Mouse (Mus musculus) mouse embryonic stem cell (cell line): ENCODE results near the gene 1520401A03Rik.

ENCODE experiments used
- in situ Hi-C, 2 experiments: fragments of 300-500 bp; cut with MboI; formaldehyde crosslinking; loops; 1 replicate in 1 of 2; 3 replicates in 1 of 2; pipeline ENCODE4 v1.14.3; 2019 to 2020; ENCODE audit warnings: low sequenced_read_pairs in 2 of 2, low pct_unique_long_range_greater_than_20kb in 1 of 2, mixed read lengths in 1 of 2; ENCODE audit not compliant: unreplicated experiment in 1 of 2

1520401A03Rik gene

GRCm38 (mm10) chr17:23677236-23677679 lies 45.3 kb downstream of the 1520401A03Rik start, which contains the start of gene Tnfrsf12a:
Tnfrsf12a (minus strand) TSS chr17:23677468.
- in situ Hi-C loops, result no loop called here

GRCm38 (mm10) chr17:23676473-23677031 lies 46.0 kb downstream of the 1520401A03Rik start:
- in situ Hi-C loops, result no loop called here

- in situ Hi-C loops, result no loop called here
Observed at GRCm38 (mm10) chr17:23675564-23676281, 46.9 kb downstream of the 1520401A03Rik start.

GRCm38 (mm10) chr17:23675127-23675526 lies 47.5 kb downstream of the 1520401A03Rik start:
- in situ Hi-C loops, result no loop called here

GRCm38 (mm10) chr17:23674271-23674952 lies 48.2 kb downstream of the 1520401A03Rik start:
- in situ Hi-C loops, result loop anchor here in 1 of 2 experiments (5.0 kb wide), 1 partner anchor 33 kb away; no protein-coding TSS in a partner anchor

GRCm38 (mm10) chr17:23673424-23674073 lies 49.0 kb downstream of the 1520401A03Rik start, which contains the start of the genes Hcfc1r1 and Thoc6:
Hcfc1r1 (plus strand) TSS chr17:23673596.
Thoc6 (minus strand) TSS chr17:23673882.
- in situ Hi-C loops, result loop anchor here in 1 of 2 experiments (5.0 kb wide), 1 partner anchor 34 kb away; no protein-coding TSS in a partner anchor

- in situ Hi-C loops, result loop anchor here in 1 of 2 experiments (5.0 kb wide), 1 partner anchor 35 kb away; no protein-coding TSS in a partner anchor
Observed at GRCm38 (mm10) chr17:23672761-23673160, 49.8 kb downstream of the 1520401A03Rik start.

- in situ Hi-C loops, result loop anchor here in 1 of 2 experiments (5.0 kb wide), 1 partner anchor 36 kb away; no protein-coding TSS in a partner anchor
Observed at GRCm38 (mm10) chr17:23671519-23671918, 51.1 kb downstream of the 1520401A03Rik start.

- in situ Hi-C loops, result loop anchor here in 1 of 2 experiments (5.0 kb wide), 1 partner anchor 37 kb away; no protein-coding TSS in a partner anchor
Observed at GRCm38 (mm10) chr17:23670516-23671074, 52.0 kb downstream of the 1520401A03Rik start.

GRCm38 (mm10) chr17:23665511-23665910 lies 57.1 kb downstream of the 1520401A03Rik start:
- in situ Hi-C loops, result no loop called here

GRCm38 (mm10) chr17:23664556-23665021 lies 58.0 kb downstream of the 1520401A03Rik start:
- in situ Hi-C loops, result loop anchor here in 1 of 2 experiments (5.0 kb wide), 1 partner anchor 43 kb away; no protein-coding TSS in a partner anchor

- in situ Hi-C loops, result loop anchor here in 1 of 2 experiments (5.0 kb wide), 1 partner anchor 46 kb away; no protein-coding TSS in a partner anchor
Observed at GRCm38 (mm10) chr17:23661526-23661925, 61.1 kb downstream of the 1520401A03Rik start.

- in situ Hi-C loops, result loop anchor here in 1 of 2 experiments (5.0 kb wide), 1 partner anchor 46 kb away; no protein-coding TSS in a partner anchor
Observed at GRCm38 (mm10) chr17:23660876-23661200, 61.7 kb downstream of the 1520401A03Rik start.

- in situ Hi-C loops, result loop anchor here in 1 of 2 experiments (5.0 kb wide), 1 partner anchor 47 kb away; no protein-coding TSS in a partner anchor
Observed at GRCm38 (mm10) chr17:23660117-23660875, 62.3 kb downstream of the 1520401A03Rik start, which contains the start of gene Bicdl2. Bicdl2 (plus strand) TSS chr17:23660506.

- in situ Hi-C loops, result no loop called here
Observed at GRCm38 (mm10) chr17:23658450-23658849, 64.1 kb downstream of the 1520401A03Rik start.
